Mouse (Mus musculus): ENCODE results near the gene Mpped2.

Gene Mpped2

GRCm38 (mm10) chr2:106855623-106856350 lies 162.7 kb downstream of the Mpped2 start:
- DNase-seq (ENCODE audit: low read depth, low spot score) = peak; percentile 53

GRCm38 (mm10) chr2:106856361-106856961 lies 163.4 kb downstream of the Mpped2 start:
- peak; percentile 67 for DNase-seq (ENCODE audit: low read depth, low spot score)

- DNase-seq (ENCODE audit: low read depth, low spot score) = no peak
These were observed 164.2 kb downstream of the Mpped2 start for GRCm38 (mm10) chr2:106857258-106857657.

GRCm38 (mm10) chr2:106857711-106858110 lies 164.6 kb downstream of the Mpped2 start:
- no peak for DNase-seq (ENCODE audit: low read depth, low spot score)

GRCm38 (mm10) chr2:106860856-106861679 lies 168.0 kb downstream of the Mpped2 start:
- DNase-seq (ENCODE audit: low read depth, low spot score) = no peak

- no peak for DNase-seq (ENCODE audit: low read depth, low spot score)
These were observed 170.1 kb downstream of the Mpped2 start for GRCm38 (mm10) chr2:106863050-106863653.

GRCm38 (mm10) chr2:106865148-106865786 lies 172.2 kb downstream of the Mpped2 start:
- no peak for DNase-seq (ENCODE audit: low read depth, low spot score)

- DNase-seq (ENCODE audit: low read depth, low spot score) = no peak
These were observed 173.2 kb downstream of the Mpped2 start for GRCm38 (mm10) chr2:106866303-106866702.

GRCm38 (mm10) chr2:106870886-106871285 lies 177.8 kb downstream of the Mpped2 start:
- DNase-seq (ENCODE audit: low read depth, low spot score) = no peak

- no peak for DNase-seq (ENCODE audit: low read depth, low spot score)
These were observed 180.1 kb downstream of the Mpped2 start for GRCm38 (mm10) chr2:106873166-106873565.

- DNase-seq (ENCODE audit: low read depth, low spot score) = no peak
These were observed 190.3 kb downstream of the Mpped2 start for GRCm38 (mm10) chr2:106883390-106883789.

- DNase-seq (ENCODE audit: low read depth, low spot score) = no peak
These were observed 195.1 kb downstream of the Mpped2 start for GRCm38 (mm10) chr2:106888174-106888573.

GRCm38 (mm10) chr2:106889297-106890000 lies 196.4 kb downstream of the Mpped2 start:
- peak; percentile 35 for DNase-seq (ENCODE audit: low read depth, low spot score)

GRCm38 (mm10) chr2:106893376-106893775 lies 200.3 kb downstream of the Mpped2 start:
- no peak for DNase-seq (ENCODE audit: low read depth, low spot score)

GRCm38 (mm10) chr2:106895326-106896023 lies 202.4 kb downstream of the Mpped2 start:
- no peak for DNase-seq (ENCODE audit: low read depth, low spot score)

- no peak for DNase-seq (ENCODE audit: low read depth, low spot score)
These were observed 202.9 kb downstream of the Mpped2 start for GRCm38 (mm10) chr2:106896024-106896384.

GRCm38 (mm10) chr2:106911951-106912480 lies 218.9 kb downstream of the Mpped2 start:
- peak; percentile 63 for DNase-seq (ENCODE audit: low read depth, low spot score)
